Mouse (Mus musculus): ENCODE measurements at regions not wholly inside any gene's neighbourhood (a gene's known extent, or its start where the extent isn't known, plus 50 kb on each side); places are given as distances from the start of the nearest gene placed in this dataset.

DNA sequence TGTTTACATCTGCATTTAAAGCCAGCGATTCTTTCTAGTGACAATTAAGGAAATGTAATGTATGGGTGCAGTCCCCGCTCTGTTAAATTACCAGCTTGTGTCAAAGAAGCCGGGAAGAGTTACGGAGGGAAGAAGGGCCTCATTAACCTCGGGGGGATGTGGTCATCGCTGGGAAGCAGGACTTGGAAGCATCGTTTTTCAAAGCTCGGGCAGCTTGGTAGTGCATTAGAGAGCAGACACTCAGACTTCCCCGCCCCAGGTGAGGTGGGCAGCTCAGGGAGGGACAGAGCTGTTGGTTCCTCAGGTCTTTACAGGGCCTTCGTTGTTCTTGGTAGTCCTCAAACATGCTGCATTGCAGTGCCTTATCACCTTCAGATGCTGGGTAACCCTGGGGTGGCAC, 236.1 kb upstream of the Zfp64 start:
- Histone ChIP-seq H3K36me3 (ENCODE audit: control insufficient read depth, insufficient read depth, low read length) (no peaks in the 10 kb centered on the region), H3K27ac (ENCODE audit: insufficient read depth, low read depth, low read length) (no peak overlapping the region), H3K4me1 (ENCODE audit: control insufficient read depth, insufficient read depth, insufficient read length, low read length) (no peaks in the 10 kb centered on the region), H3K4me3 (ENCODE audit: low read depth, low read length) (no peak overlapping the region), H3K27me3 (ENCODE audit: control insufficient read depth, insufficient read depth, low read length) (no peaks in the 10 kb centered on the region)
- no peak for TF ChIP-seq POLR2A (IDR thresholded peaks at IDR 0.05; ENCODE audit: low read depth, low read length)
- no peak for TF ChIP-seq CTCF (IDR thresholded peaks at IDR 0.05; ENCODE audit: extremely low read depth, insufficient read length, insufficient replicate concordance, low read depth, low read length)
- 56% methylated on average over 10 of the region's 10 CpGs for WGBS

DNA sequence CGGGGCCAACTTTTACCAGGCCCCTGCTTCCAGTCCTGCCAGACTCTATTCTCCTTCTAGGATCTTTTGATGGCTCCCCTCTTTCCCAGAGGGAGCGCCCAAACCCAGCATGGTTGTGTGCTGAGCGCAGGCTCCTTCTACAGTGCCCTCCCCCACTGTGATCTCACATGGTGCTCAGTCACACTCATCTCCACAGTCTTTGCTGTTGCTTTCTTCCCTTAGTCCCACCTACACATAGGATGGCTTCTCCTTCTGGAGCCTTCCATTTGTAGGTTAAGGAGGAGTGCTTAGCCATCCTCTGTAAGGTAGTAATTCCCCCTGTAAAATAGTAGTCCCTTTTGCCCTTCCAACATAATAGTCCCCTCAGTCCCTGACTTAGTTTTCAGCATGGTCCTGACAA, 222.2 kb upstream of the Zfp64 start:
- TF ChIP-seq POLR2A (IDR thresholded peaks at IDR 0.05; ENCODE audit: low read depth, low read length) = no peak
- no peak for TF ChIP-seq CTCF (IDR thresholded peaks at IDR 0.05; ENCODE audit: extremely low read depth, insufficient read length, insufficient replicate concordance, low read depth, low read length)
- no peak overlapping the region for H3K27ac ChIP-seq (ENCODE audit: insufficient read depth, low read depth, low read length)
- no peak overlapping the region for H3K4me3 ChIP-seq (ENCODE audit: low read depth, low read length)
- H3K27me3 ChIP-seq (ENCODE audit: control insufficient read depth, insufficient read depth, low read length) = no peaks in the 10 kb centered on the region
- no peaks in the 10 kb centered on the region for H3K4me1 ChIP-seq (ENCODE audit: control insufficient read depth, insufficient read depth, insufficient read length, low read length)
- H3K36me3 ChIP-seq (ENCODE audit: control insufficient read depth, insufficient read depth, low read length) = no peaks in the 10 kb centered on the region
- 77% methylated on average over 3 of the region's 3 CpGs for WGBS

DNA sequence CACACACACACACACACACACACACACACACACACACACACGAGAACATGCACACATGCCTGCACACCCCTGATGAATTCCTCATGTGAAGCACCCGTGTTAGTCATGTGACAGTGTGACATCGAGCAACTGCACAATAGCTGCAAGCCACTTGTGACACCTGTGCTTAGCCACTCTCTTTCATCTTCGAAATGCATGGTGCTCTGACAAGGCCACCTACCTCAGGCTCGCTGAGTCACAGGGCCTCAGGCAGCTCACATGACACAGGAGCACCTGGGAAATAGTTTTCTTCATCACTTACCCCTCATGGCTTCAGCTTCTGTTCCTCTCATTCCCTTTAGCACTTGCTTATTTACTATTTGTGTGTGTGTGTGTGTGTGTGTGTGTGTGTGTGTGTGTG, 213.4 kb upstream of the Zfp64 start:
- H3K4me1 ChIP-seq (ENCODE audit: control insufficient read depth, insufficient read depth, insufficient read length, low read length) = no peaks in the 10 kb centered on the region
- 64% methylated on average over 5 of the region's 5 CpGs for whole genome bisulfite sequencing
- H3K4me3 ChIP-seq (ENCODE audit: low read depth, low read length) = no peak overlapping the region
- TF ChIP-seq CTCF (IDR thresholded peaks at IDR 0.05; ENCODE audit: extremely low read depth, insufficient read length, insufficient replicate concordance, low read depth, low read length) = no peak
- no peak for TF ChIP-seq POLR2A (IDR thresholded peaks at IDR 0.05; ENCODE audit: low read depth, low read length)
- no peaks in the 10 kb centered on the region for H3K36me3 ChIP-seq (ENCODE audit: control insufficient read depth, insufficient read depth, low read length)
- H3K27ac ChIP-seq (ENCODE audit: insufficient read depth, low read depth, low read length) = no peak overlapping the region
- no peaks in the 10 kb centered on the region for H3K27me3 ChIP-seq (ENCODE audit: control insufficient read depth, insufficient read depth, low read length)

DNA sequence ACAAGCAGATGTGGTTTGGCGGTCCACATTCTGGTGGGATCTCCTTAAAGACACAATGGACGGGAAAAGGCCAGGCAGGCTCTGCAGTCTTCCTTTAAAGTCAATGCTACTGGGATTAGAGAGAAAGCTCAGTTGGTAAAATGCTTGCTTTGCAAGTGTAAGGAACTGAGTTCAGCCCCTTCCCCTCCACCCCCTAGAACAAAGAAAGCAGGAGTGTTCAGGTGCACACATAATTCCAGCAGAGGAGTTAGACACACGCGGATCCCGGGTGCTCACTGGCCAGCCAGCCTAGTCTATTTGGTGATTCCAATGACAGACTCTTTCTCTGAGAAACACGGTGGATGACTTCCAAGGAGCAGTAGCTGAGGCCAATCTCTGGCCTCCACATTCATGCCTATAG, 213.0 kb upstream of the Zfp64 start:
- H3K27ac ChIP-seq (ENCODE audit: insufficient read depth, low read depth, low read length) = no peak overlapping the region
- no peaks in the 10 kb centered on the region for H3K36me3 ChIP-seq (ENCODE audit: control insufficient read depth, insufficient read depth, low read length)
- H3K4me1 ChIP-seq (ENCODE audit: control insufficient read depth, insufficient read depth, insufficient read length, low read length) = no peaks in the 10 kb centered on the region
- no peaks in the 10 kb centered on the region for H3K27me3 ChIP-seq (ENCODE audit: control insufficient read depth, insufficient read depth, low read length)
- TF ChIP-seq CTCF (IDR thresholded peaks at IDR 0.05; ENCODE audit: extremely low read depth, insufficient read length, insufficient replicate concordance, low read depth, low read length) = no peak
- TF ChIP-seq POLR2A (IDR thresholded peaks at IDR 0.05; ENCODE audit: low read depth, low read length) = no peak
- H3K4me3 ChIP-seq (ENCODE audit: low read depth, low read length) = no peak overlapping the region
- 75% methylated on average over 6 of the region's 6 CpGs for WGBS

DNA sequence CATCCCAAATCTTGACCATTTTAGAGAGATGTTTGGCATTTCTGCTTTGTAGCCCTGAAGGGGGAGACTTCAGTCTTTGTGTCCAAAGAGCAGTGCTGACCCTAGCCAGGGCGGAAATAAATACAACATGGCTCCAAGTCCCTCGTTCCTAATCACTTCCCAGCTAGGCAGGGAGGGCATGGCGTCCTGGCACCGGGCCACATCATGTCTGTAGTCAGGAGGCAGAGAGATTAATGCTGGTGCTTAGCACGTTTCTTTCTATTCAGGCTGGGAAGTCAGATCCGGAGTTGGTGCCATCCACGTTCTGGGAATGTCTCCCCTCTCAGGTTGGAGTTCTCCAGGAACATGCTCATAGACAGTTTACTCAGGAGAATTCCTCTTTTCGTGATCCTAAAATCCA, 206.3 kb upstream of the Zfp64 start:
- H3K27ac ChIP-seq (ENCODE audit: insufficient read depth, low read depth, low read length) = no peak overlapping the region
- H3K36me3 ChIP-seq (ENCODE audit: control insufficient read depth, insufficient read depth, low read length) = no peaks in the 10 kb centered on the region
- H3K27me3 ChIP-seq (ENCODE audit: control insufficient read depth, insufficient read depth, low read length) = no peaks in the 10 kb centered on the region
- TF ChIP-seq POLR2A (IDR thresholded peaks at IDR 0.05; ENCODE audit: low read depth, low read length) (no peak), CTCF (IDR thresholded peaks at IDR 0.05; ENCODE audit: extremely low read depth, insufficient read length, insufficient replicate concordance, low read depth, low read length) (no peak)
- H3K4me3 ChIP-seq (ENCODE audit: low read depth, low read length) = no peak overlapping the region
- WGBS = 67% methylated on average over 8 of the region's 8 CpGs
- H3K4me1 ChIP-seq (ENCODE audit: control insufficient read depth, insufficient read depth, insufficient read length, low read length) = no peaks in the 10 kb centered on the region

DNA sequence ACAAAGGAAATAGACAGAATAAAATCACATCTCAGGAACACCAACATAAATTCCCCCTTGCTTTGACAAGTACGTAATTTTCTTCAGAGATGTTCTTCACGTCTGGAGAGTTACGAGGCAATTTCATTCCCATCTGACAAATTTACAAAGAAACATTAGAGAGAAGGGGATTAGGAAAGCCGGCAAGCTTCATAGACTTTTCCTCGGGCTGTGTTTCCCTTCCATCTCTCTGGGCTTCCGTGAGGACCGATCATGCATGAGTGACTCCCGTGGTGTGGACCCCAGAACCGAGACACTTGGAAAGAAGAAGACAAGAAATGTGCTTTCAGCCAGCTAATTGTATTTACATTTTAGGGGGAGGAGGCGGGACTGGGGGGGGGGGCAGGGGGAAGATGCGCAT, 203.4 kb upstream of the Zfp64 start:
- H3K27ac ChIP-seq (ENCODE audit: insufficient read depth, low read depth, low read length) = no peak overlapping the region
- no peaks in the 10 kb centered on the region for H3K4me1 ChIP-seq (ENCODE audit: control insufficient read depth, insufficient read depth, insufficient read length, low read length)
- TF ChIP-seq POLR2A (IDR thresholded peaks at IDR 0.05; ENCODE audit: low read depth, low read length) (no peak), CTCF (IDR thresholded peaks at IDR 0.05; ENCODE audit: extremely low read depth, insufficient read length, insufficient replicate concordance, low read depth, low read length) (no peak)
- H3K4me3 ChIP-seq (ENCODE audit: low read depth, low read length) = no peak overlapping the region
- no peaks in the 10 kb centered on the region for H3K27me3 ChIP-seq (ENCODE audit: control insufficient read depth, insufficient read depth, low read length)
- WGBS = 55% methylated on average over 11 of the region's 11 CpGs
- no peaks in the 10 kb centered on the region for H3K36me3 ChIP-seq (ENCODE audit: control insufficient read depth, insufficient read depth, low read length)

DNA sequence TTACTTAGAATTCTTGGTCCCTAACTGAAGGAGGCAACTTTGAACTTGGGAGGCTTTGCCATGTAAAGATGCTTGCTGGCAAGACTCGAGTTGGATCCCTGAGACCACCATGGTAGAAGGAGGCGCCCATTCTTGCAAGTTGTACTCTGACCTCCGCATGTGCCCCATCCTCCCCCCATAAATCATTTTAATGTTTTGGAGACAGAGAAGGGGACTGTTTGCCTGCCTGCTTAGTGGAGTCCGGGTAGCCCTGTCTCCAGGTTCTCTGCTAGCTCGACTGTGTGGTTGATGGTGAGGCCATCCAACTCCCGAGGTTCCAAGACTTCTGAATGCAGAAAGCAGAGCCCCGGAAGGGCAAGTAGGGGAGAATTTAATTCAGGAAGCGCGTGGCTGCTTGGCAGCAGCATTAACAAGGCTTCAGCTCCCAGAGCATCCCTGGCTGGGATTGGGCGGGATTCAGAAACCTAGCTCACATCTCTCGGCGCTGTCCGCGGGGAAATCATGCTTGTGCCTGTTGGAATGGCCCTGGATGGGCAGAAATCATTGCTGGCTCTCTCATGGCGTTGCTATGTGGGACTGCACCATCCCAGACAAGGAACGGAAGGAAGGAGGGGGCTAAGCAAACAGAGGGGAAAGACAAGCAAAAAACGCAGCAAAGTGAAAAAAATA, 202.8 kb upstream of the Zfp64 start:
- 32% methylated on average over 17 of the region's 17 CpGs for WGBS
- TF ChIP-seq POLR2A (IDR thresholded peaks at IDR 0.05; ENCODE audit: low read depth, low read length) = no peak
- TF ChIP-seq CTCF (IDR thresholded peaks at IDR 0.05; ENCODE audit: extremely low read depth, insufficient read length, insufficient replicate concordance, low read depth, low read length) = no peak
- H3K4me3 ChIP-seq (ENCODE audit: low read depth, low read length) = no peak overlapping the region

More for the DNA sequence above, 202.8 kb upstream of the Zfp64 start:
- H3K27ac ChIP-seq (ENCODE audit: insufficient read depth, low read depth, low read length) = no peak overlapping the region
- no peaks in the 10 kb centered on the region for H3K27me3 ChIP-seq (ENCODE audit: control insufficient read depth, insufficient read depth, low read length)
- no peaks in the 10 kb centered on the region for H3K4me1 ChIP-seq (ENCODE audit: control insufficient read depth, insufficient read depth, insufficient read length, low read length)
- no peaks in the 10 kb centered on the region for H3K36me3 ChIP-seq (ENCODE audit: control insufficient read depth, insufficient read depth, low read length)

Measured in small intestine, adult 2 months (tissue).